Mouse (Mus musculus) heart, adult 11 months (tissue): ENCODE data around the gene Prr7.
A peak's percentile ranks its signal among the peaks of the same experiment; 100 is the strongest.

Experiments
- DNase-seq: peaks from one replicate; pipeline ENCODE4 v3.0.0; 2022

Prr7 gene

DNA sequence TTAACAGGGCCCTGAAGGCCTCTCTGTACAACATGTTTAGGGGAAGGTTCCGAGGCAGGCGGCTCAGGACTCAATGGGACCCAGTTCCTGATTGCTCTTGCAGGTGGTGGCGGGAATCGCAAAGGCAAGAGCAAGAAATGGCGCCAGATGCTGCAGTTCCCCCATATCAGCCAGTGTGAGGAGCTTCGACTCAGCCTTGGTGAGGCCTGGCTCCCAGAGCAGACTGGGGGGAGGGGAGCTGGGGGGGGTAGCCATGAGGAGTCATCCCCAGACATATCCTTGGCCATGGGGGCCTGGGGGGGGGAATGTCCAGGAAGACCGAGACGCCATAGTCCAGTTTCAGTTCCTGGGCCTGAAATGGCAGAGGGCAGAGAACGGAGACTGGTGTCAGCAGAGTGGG, 14.9 kb upstream of the Prr7 start:
- no peak for DNase-seq

DNA sequence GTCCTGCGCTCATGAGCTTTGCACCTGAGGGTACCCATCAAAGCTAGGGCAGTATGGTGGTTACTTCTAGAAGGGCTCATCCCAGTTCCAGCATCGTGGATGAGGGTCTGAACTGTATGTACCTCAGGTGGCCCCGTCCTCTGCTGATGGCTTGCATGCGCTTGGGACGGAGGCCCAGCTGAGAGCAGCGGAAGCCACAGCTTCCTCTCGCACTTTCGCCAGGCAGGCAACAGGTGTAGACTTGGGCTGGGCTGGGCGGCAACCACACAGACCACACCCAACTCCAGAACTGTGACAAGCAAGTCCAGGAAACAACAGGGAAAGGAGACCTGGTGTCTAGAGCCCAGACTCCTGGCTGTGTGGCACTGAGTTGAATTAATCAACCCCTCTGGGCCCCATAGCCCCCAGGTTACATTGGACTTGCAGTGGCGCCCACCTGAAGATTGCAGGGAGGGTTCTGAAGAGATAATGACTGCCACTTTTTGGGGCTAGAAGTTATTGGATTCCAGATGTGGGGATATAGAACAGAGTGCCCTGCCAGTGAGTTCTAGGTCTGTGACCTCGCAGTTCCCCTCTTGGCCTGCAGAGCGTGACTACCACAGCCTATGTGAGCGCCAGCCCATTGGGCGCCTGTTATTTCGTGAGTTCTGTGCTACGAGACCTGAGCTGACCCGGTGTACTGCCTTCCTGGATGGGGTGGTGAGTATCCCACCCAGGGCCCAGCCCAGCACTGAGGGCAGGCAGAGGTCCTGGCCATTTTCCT, 14.2 kb upstream of the Prr7 start:
- peak; percentile 94 for DNase-seq

DNA sequence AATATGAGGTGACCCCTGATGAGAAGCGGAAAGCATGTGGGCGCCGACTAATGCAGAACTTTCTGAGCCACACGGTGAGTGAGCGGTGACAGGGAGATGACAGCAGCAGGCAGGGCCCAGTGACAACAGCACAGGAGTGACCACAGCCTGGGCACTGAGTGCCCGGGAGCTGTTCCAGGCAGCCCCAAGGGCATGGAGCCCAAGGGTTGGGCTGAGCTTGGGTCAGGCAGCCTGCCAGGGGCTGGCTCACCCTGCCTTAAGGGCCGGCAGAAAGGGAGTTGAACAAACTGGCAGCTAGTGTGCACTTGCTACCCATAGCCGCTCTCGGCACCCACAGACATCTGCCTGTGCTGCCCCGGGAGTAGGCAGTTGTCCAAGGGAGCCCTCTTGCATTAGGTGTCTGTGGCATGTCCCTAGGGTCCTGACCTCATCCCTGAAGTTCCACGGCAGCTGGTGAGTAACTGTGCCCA, 13.5 kb upstream of the Prr7 start:
- peak; percentile 99 for DNase-seq

DNA sequence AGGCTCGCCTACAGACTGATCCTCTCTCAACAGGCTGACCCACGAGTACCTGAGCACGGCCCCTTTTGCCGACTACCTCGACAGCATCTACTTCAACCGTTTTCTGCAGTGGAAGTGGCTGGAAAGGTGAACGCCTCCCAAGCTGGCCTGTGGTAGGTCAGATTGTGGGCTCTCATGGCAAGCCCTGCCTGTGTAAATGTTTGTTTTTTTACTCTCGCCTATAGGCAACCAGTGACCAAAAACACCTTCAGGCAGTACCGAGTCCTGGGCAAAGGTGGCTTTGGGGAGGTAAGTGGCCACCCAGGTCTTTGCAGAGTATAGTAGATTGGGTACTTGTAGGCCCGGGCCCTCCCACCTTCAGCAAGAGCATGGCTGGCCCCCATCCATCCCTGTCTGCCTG, 12.8 kb upstream of the Prr7 start:
- DNase-seq: no peak

DNA sequence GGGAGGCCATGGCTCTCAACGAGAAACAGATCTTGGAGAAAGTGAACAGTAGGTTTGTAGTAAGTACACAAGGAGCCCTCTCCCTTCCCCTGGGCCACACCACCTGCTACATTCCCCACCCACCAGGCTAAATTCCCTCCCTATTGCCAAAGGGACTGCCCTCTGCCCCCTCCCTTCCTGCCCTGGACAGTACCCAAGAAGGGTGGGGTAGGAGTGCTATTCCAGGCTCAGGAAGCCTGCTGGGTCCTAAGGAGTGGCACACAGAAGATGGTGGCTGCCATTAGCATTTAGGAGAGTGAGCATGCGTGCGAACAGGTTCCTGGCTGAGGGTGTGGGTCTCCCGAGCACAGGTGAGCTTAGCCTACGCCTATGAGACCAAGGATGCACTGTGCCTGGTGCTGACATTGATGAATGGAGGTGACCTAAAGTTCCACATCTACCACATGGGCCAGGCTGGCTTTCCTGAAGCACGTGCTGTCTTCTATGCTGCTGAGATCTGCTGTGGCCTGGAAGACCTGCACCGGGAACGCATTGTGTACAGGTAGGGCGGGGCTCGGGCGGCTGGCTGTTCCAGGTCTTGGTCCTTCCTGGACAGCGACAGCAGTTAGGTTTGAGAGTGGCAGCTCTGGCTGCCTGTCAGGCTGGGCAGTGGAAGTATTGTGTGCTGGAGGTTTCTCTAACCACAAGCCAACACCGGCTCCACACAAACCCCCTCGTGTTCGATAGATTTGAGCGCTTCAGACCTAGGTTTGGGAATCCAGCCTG, 12.1 kb upstream of the Prr7 start:
- peak; percentile 96 for DNase-seq

DNA sequence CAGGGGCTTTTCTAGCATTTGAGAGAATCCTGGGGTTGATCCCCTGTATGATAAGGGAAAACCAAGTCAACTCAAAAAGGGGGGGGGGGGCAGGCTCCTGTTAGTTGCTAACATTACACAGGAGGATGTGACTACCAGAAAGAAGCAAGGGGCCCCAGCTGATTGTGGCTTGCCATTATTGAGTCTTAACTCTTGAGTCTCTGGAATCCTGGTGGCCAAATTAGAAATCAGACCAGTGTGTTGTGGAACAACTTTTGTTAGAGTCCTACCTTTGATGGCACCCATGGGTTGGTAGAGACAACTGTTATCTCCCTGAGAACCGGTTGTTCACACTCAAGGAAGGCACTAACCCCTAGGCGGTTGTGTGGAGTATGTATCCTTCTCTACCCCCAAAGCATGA, 1.1 kb upstream of the Prr7 start:
- no peak for DNase-seq

DNA sequence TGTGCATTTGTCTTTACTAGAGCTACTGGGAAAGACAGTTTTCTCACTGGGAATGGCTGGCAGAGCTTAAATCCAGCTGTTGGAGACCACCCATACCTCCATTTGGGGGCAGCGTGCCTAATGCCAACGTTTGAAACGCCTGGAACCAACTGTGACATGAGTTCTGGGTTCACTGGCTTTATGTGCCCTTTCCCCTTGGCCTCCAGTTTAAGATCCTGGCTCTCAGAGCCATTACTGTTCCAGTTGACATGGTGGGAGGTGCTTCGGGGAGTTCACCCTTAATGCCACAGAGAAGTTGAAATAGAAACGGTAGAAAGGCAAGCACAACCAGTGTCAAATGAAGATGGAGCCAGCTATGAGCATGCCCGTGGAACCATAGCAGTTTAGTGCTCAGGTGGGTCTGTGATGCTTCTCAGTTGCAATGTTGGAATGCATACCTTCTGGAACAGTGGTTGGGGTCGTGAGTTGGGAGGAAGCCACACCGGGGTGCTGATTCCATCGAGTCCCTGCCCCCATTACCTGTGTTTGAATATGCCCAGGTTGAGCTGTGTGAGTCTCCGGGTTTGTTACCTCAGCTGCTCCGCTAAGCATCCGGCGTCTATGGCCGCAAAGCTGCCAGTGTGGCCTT, 554 bp upstream of the Prr7 start:
- DNase-seq: peak; percentile 89

DNA sequence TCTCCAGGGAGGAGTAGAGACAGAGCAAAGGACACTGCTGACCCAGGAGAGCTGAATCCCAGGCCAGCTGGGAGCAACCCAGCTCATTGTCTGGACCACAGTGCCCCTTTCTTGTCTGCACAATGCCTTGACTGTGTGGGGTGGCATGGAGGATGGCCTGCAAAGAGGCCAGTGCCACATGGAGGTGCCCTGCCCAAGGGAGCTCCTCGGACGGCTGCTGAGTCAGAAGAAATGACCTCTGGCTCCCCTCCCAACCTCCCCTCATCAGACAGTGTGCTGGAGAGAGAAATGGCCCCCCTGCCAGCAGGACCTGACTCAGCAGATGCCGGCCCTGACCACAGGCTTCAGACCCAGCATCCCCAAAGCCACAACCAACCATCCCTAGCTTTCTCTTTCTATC, 1.1 kb downstream of the Prr7 start:
- peak; percentile 91 for DNase-seq

DNA sequence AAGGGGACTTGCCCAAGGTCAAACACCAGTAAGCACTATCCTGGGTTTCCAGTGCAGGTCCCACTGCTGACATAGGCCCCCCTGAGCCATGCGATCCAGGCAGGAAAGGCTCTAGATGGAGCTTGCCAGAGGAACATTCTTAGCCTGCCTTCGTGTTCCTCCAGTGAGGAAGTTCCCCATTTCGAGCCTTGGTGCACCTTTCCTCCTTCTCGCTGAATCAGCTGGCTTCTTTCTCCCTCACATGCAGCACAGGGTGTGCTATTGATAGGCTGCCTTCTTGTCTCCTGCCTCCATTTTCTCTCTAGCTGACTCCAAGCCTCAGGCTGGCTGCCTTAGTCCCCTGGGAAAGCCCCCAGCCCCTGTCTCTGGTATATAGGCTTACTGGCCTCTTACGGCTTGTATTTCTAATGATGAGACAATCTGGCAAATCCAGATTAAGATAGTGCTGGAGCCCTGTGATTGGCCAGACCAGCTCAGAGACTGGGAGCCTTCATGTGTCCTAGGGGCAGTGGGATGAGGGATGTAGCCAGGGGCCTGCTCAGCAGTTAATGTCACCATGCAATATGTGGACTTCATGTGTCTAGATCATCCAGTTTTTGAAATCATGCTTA, 1.9 kb downstream of the Prr7 start:
- DNase-seq: peak; percentile 90

DNA sequence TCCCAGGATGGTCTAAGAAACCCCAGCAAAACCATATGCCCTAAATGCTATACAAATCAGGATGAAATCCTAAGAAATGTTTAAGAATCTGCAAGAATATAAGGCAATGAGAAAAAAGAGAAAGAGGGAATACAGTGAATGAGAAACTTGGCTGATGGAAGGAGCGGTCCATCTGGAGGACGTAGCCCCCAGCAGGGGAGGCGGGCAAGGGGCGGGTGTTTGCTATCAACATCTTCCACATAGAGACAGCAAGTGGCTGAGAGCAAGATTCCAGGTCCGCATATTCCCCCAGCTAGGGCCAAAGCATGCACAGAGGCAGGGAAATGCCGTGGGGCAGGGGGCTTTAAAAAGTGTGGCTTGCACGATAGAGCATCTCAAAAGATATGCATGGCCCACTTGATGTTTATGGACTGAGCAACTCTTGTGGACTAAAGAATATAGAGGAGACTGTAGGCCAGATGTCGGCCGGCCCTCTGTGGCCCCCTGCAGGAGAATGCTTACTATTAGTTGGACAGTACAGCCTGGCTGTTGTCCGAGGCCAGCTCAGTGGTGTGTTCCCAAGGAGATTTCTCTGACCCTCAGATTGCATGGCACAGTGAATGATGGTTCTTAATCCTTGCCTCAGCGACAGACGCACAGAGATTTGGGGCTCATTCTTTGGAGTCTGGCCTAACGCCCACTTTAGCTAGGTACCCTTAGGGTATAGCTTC, 4.9 kb downstream of the Prr7 start:
- peak; percentile 92 for DNase-seq

DNA sequence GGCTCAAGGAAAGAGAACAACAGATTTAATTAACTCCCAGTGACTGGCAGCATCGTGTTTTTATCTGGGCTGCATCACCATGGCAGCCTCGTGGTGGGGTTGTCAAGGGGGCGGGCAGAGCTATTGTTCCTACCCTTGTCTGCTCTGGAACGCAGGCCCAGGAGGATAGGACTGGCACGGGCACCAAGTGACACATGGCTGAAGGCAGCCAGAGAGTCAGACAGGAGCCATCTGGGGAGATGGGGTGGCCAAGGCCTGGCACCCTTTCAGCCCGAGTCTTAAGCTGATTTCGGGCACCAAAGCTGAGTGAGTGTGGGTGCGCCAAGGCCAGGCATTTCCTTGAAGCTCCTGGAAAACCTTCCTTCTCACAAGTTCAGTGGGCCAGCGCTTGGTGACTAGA, 6.3 kb downstream of the Prr7 start:
- peak; percentile 91 for DNase-seq

DNA sequence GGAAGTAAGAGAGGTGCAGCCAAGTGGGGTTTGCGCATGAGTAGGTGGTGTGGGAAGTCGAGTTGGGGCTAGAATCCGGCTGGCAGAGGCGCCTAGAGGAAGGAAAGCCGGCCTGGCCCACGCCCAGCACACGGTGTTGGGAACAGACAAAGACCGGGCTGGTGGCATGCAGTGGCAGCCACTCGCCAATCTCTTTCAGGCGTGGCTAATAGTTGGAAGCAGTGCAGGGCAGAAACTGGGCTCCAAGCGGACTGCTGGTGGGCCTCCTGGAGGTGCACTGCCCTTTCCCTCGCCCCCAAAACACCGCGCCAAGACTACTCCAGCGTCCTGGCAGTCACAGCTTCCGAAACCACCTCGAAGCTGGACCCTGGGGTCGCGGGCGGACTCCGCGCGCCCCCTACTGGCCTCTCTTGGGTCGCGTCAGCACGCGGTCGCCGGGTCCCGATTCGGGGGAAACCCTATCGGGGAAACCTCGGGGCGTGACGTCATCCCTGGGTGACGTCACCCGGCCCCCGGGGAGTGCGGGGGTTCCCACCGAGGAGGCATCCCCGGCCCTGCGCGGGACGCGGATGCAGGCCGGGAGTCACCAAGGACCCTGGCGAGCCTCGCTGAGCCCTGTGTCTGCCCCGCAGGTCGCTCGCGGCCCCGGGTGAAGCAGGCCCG, 7.2 kb downstream of the Prr7 start:
- DNase-seq: peak; percentile 99

DNA sequence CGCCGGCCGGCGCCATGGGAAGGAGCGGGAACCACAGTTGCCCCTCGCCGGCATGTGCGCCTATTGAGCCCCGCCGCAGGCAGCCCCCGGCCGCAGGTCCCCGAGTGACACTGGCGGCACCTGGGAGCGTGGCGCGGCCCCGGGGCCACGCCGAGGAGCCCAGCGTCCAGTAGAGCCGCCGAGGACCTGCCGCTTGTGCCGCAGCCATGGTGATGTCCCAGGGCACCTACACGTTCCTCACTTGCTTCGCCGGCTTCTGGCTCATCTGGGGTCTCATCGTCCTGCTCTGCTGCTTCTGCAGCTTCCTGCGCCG, 7.7 kb downstream of the Prr7 start:
- no peak for DNase-seq

DNA sequence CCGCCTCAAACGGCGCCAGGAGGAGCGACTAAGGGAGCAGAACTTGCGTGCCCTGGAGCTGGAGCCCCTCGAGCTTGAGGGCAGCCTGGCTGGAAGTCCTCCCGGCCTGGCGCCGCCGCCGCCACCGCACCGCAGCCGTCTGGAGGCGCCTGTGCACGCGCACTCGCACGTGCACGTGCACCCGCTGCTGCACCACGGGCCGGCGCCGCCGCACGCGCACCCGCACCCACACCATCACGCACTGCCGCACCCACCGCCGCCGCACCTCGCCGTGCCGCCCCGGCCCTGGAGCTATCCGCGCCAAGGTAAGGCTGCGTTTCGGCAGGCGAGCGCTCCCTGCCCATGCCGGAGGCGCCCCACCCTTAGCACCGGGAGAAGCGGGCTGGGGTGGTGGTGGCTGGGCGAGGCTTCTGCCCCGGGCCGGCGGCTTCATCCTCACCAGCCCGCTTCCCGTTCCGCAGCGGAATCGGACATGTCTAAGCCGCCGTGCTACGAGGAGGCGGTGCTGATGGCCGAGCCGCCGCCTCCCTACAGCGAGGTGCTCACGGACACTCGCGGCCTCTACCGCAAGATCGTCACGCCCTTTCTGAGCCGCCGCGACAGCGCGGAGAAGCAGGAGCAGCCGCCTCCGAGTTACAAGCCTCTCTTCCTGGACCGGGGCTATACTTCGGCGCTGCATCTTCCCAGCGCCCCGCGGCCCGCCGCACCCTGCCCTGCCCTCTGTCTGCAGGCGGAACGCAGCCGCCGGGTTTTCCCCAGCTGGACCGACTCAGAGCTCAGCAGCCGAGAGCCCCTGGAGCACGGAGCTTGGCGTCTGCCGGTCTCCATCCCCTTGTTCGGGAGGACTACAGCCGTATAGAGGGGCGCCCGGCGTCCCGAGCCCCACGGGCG, 8.3 kb downstream of the Prr7 start:
- peak; percentile 97 for DNase-seq

DNA sequence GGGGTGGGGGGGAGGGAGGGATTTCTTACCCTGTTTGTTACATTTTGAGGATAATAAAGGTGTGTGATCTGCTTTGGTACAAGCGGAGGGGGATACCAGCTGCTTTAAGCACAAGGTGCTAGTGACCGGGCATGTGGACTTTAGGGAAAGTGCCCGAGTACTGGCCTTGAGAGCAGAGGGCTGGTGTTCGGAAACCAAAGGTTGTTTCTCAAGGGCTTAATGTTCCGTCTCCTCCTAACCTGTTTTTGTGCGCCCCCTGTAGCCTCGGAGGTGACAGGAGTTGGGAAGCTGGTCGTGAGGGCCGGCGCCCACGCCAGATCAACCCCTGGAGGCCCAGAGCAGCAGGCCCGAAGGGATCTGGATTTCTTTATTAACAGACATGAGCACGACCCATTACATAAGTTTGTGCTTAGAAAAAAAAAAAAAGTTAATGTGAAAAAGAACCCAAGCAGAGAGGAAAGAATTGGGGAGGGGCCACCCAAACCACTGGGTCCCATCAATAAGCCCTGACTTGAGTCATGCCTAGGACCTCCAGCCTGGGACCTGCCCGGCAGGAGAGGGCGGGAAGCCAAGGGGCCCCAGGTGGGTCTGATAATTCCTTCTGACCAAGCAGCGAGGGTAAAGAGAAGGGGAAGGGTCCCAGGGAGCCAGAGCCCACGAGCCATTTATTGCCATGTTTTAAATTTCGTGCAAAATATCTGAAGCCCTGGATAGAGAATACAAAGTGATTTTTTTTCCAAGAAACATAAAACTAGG, 9.2 kb downstream of the Prr7 start:
- peak; percentile 90 for DNase-seq

DNA sequence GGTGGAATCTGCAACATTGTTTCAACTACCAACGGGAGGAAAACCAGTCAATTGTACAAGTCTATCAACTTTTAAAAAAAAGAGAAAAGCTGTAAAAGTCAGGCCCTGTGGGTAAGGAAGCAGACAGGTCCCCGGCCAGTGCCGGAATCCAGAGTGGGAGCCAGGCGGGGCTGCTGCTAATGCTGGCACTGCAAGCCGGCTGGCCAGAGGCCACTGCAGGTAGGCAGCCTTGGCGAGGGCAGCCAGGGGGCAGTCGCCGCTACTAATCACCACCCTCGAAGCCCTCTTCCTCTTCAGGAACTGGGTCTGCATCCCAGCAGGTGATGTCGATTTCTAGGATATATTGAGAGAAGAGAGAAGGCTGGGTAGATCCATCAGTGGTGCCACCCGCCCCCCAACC, 9.9 kb downstream of the Prr7 start:
- DNase-seq: peak; percentile 93

DNA sequence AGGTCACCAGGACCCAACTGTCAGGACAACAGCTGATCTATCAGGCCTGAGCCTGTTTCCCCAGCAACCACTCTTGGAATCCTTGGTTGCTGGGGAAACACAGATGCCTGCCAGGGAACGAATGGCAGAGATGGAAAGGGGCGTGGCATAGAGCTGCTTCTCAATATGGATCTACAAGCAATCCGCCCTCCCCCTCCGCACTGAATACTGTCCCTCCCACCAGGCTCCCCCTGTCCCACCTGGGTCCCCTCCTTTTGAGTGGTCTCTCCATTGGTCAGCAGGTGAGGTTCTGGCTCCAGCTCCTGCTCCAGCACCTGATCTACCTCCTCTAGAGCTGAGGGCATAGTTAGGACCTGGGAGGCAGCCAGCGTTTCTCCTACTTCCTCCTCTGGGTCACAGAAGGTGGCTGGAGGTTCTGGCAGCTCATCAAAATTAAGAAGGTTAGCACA, 10.6 kb downstream of the Prr7 start:
- peak; percentile 92 for DNase-seq

DNA sequence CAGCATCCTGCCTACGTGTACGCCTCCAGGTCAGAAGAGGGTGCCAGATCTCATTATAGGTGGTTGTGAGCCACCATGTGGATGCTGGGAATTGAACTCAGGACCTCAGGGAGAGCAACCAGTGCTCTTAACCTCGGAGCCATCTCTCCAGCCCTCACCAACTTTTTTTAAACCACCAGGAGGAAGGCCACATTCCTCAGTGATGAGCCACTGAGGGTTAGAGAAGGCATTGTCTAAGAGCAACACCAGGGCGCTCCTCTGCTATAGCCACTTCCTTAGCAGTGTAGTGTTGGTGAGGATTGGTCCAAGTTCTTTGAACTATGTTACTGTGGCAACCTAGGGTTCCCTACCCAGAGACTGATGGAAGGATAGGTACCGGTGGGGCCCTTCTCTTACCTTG, 11.7 kb downstream of the Prr7 start:
- no peak for DNase-seq

DNA sequence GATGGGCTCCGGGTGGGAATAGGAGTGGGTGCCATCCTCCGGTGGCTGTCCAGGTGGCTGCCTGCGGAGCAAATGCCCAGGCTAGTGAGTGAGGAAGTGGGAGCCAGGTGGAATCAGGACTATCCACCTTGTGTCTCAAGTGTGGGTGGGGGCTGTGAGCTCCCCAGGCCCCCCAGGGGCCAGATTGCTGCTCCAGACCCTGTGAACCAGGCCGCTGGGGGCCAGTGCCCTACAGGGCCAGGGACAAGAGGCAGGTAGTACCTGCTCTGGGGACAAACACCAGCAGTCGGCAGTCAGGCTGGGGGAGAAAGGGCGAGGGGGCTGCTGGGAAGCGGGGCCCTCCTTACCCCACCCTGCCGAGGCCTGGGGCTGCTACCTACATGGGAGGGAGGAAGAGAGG, 12.2 kb downstream of the Prr7 start:
- DNase-seq: peak; percentile 93

DNA sequence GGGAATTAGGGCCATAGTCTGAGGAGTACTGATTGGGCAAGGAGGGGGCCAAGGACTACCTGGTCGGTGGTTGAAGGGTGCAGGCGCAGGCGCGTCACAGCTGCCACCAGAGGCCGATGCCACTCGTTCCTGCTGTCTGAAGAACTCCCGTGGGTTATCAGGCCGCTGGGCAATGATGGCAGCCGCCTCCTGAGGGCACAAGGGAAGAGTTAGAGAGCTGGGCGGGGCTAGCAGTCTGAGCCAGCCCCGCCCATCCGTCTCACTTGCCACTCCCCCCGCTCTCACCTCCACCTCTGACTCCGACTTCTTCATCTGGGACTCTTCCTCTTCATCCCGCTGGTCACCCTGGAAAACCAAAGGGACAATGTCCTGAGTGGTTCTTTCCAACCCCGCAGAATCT, 13.4 kb downstream of the Prr7 start:
- DNase-seq: no peak

DNA sequence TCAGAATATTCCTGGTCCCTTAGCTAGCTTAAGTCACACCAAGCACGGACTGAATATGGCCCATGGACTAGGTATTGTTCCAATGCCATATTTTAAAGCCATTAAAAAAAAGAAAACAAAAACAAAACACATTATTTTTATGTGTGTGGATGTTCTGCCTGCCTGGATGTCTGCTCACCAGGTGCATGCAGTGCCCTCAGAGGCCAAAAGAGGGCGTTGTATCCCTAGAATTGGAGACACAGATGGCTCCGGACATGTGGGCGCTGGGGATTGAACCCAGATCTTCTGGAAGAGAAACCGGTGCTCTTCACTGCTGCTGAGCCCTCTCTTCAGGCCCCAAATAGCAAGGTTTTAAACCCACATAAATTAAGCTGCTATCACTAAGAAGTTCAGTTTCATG, 14.0 kb downstream of the Prr7 start:
- no peak for DNase-seq
